Mouse (Mus musculus) hindbrain, embryonic 15.5 days (tissue): ENCODE results near the gene Lca5l. TPM values are rescaled to one million over a fixed set of nuclear protein-coding genes. Genes with fewer than 3 reads are reported as not detected.

Experiments
- ATAC-seq: fragments of 200-750 bp; cut with Nextera tagmentation; 2 replicates; pipeline ENCODE4 v1.8.0; 2017; ENCODE audit warnings: low read depth, moderate number of reproducible peaks, moderate TSS enrichment; ENCODE audit not compliant: low FRiP score
- H3K27ac ChIP-seq: fragments of 300-500 bp; sonication (generic); replicated peaks from 2 replicates; pipeline ENCODE4 v1.5.1; 2015; ENCODE audit warnings: mild to moderate bottlenecking, inconsistent platforms
- H3K27me3 ChIP-seq: fragments of 300-500 bp; sonication (generic); 2 replicates; pipeline ENCODE4 v1.6.1; 2015; ENCODE audit warnings: control low read depth, inconsistent platforms
- H3K36me3 ChIP-seq: fragments of 300-500 bp; sonication (generic); 2 replicates; pipeline ENCODE4 v1.6.1; 2015; ENCODE audit warnings: control low read depth, inconsistent platforms
- H3K4me1 ChIP-seq: fragments of 300-500 bp; sonication (generic); replicated peaks from 2 replicates; pipeline ENCODE4 v1.6.1; 2015; ENCODE audit warnings: control low read depth, inconsistent platforms
- H3K4me2 ChIP-seq: fragments of 300-500 bp; sonication (generic); 2 replicates; pipeline ENCODE4 v1.6.1; 2015; ENCODE audit warnings: moderate library complexity, mild to moderate bottlenecking, inconsistent platforms
- H3K4me3 ChIP-seq: fragments of 300-500 bp; sonication (generic); 2 replicates; pipeline ENCODE4 v1.5.1; 2015; ENCODE audit warnings: mild to moderate bottlenecking, inconsistent platforms
- H3K9ac ChIP-seq: fragments of 300-500 bp; sonication (generic); 2 replicates; pipeline ENCODE4 v1.6.1; 2015; ENCODE audit warnings: inconsistent platforms
- H3K9me3 ChIP-seq: fragments of 300-500 bp; sonication (generic); 2 replicates; pipeline ENCODE4 v1.6.1; 2016; ENCODE audit warnings: control low read depth, inconsistent platforms
- WGBS: fragments of 180-500 bp; shearing (Covaris S2); methylation state at CpG from one replicate; pipeline ENCODE4 v1.1.7; 2015; 5-methylcytosine and 5-hydroxymethylcytosine counted together
- polyA plus RNA-seq: library from polyadenylated mRNA; unstranded; fragments of >200 nt; fragmentation: Nextera tagmentation; extraction: Ambion mirVana; gene quantifications from 2 replicates; pipeline ENCODE4 v1.2.1, GENCODE M21; 2015

Gene Lca5l
- polyA plus RNA-seq, 1 experiment from 2014 or later = 2.4 TPM

GRCm38 (mm10) chr16:96210856-96211255 lies 18.8 kb upstream of the Lca5l start:
- Histone ChIP-seq H3K9ac (no peak overlapping the region), H3K27ac (no peak overlapping the region), H3K4me3 (no peak overlapping the region), H3K9me3 (no peaks in the 10 kb centered on the region), H3K27me3 (no peaks in the 10 kb centered on the region), H3K36me3 (no peaks in the 10 kb centered on the region), H3K4me2 (no peak overlapping the region), H3K4me1 (no peaks in the 10 kb centered on the region)
- 90% methylated on average over 7 of the region's 7 CpGs for WGBS
- ATAC-seq = no peak

DNA sequence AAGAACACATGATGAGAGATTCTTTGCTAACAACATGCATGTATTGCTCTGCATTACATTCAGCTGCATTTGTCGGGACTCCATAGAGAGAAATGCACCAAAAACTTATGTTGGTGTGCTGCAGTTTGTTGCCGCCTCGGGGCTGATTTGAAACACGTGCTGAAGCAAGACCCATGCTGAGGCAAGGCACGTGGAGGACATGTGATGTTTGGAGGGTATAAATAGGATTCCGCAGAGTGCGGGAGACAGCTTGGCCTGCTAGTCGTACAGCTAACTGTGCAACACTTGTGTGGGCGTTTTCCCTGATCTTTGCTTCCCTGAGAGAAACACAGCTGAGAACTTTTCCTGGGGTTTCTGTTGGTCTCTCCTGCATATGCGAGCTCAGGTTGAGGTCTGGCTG lies 17.7 kb upstream of the Lca5l start:
- no peak overlapping the region for H3K27ac ChIP-seq
- H3K4me1 ChIP-seq = no peaks in the 10 kb centered on the region
- WGBS = 78% methylated on average over 10 of the region's 10 CpGs
- no peak overlapping the region for H3K9ac ChIP-seq
- no peak overlapping the region for H3K4me3 ChIP-seq
- no peak overlapping the region for H3K4me2 ChIP-seq
- H3K36me3 ChIP-seq = no peaks in the 10 kb centered on the region
- H3K27me3 ChIP-seq = no peaks in the 10 kb centered on the region
- no peaks in the 10 kb centered on the region for H3K9me3 ChIP-seq
- ATAC-seq = no peak

DNA sequence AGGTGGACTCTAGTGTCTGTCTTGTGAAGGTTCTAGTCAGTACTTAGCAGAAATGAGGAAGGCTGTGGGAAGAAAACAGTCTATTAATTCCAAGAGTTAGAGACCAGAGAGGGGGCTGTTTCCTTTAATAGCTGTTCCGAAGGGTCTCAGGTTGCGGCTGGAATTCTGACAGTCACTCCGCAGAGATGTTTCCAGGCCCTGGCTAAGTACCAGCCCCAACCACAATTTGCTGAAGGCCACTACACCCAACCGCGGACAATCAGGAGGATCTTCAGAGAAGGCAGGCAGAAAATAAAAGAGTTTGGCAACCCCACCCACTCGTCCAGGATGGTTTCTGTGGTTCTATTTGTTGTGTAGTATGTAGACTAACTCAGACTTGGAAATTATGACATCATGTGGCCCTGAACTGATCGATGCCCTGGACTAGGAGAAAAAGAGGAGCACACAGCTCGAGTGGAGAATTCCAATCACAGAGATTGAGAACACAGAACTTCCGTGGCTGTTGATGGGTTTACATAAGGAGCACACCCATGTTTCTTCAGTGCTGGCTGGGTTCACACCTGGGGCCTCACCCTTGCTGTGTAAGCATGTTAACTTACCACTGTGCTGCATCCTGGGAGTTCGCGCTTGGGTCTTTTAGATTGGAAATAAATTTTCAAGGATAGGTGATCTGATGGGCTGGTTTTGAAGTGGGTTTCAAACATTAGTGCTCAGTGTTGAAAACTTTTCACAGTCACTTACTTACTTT lies 9.6 kb upstream of the Lca5l start:
- no peaks in the 10 kb centered on the region for H3K27me3 ChIP-seq
- H3K9me3 ChIP-seq = no peaks in the 10 kb centered on the region
- H3K9ac ChIP-seq = no peak overlapping the region
- H3K36me3 ChIP-seq = no peaks in the 10 kb centered on the region
- no peak overlapping the region for H3K4me2 ChIP-seq
- H3K27ac ChIP-seq = no peak overlapping the region
- WGBS = 86% methylated on average over 11 of the region's 11 CpGs
- ATAC-seq = no peak
- H3K4me1 ChIP-seq = peaks cover 12% of the 10 kb centered on the region; the same call in 1 of the 2 replicates
- H3K4me3 ChIP-seq = no peak overlapping the region

DNA sequence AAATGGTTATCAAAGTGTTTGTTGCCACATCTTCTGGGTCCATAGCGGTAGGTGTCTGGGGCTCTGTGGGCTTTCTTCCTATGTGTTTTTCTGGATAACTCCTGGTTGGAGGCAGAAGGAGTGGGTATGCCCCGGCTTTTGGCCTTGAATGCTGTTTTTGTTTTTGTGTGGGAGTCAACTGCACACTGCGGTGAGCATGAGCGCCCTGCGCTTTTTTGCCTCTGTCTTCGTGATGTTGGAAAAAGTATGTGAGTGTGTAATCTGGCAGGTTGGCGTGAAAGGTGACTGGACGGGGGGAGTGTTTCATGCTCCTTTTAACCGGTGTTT lies 8.6 kb upstream of the Lca5l start:
- Histone ChIP-seq H3K4me3 (peak overlapping the region; percentile 15), H3K9ac (no peak overlapping the region), H3K36me3 (no peaks in the 10 kb centered on the region), H3K9me3 (no peaks in the 10 kb centered on the region), H3K4me2 (peak overlapping the region; percentile 49), H3K27ac (no peak overlapping the region), H3K27me3 (no peaks in the 10 kb centered on the region), H3K4me1 (peaks cover 12% of the 10 kb centered on the region; the same call in 1 of the 2 replicates)
- WGBS = 37% methylated on average over 9 of the region's 9 CpGs
- no peak for ATAC-seq

- H3K4me1 ChIP-seq = peaks cover 12% of the 10 kb centered on the region; the same call in 1 of the 2 replicates
- peak; percentile 48; the same call in 1 of the 2 replicates for ATAC-seq
- 12% methylated on average over 20 of the region's 20 CpGs for WGBS
- H3K4me2 ChIP-seq = peak within 1 kb of the TSS; percentile 49
- H3K36me3 ChIP-seq = no peaks in the 10 kb centered on the region
- H3K9me3 ChIP-seq = no peaks in the 10 kb centered on the region
- no peak within 1 kb of the TSS for H3K9ac ChIP-seq
- peak within 1 kb of the TSS; percentile 15 for H3K4me3 ChIP-seq
- H3K27me3 ChIP-seq = no peaks in the 10 kb centered on the region
- H3K27ac ChIP-seq = 0 out of 2 replicates have a peak within 1 kb of the TSS, but pooled peaks have one; percentile 16
These were observed 8.0 kb upstream of the Lca5l start, which contains the start of gene Sh3bgr for GRCm38 (mm10) chr16:96199913-96200701. Gene Sh3bgr (plus strand): TSS chr16:96200450.

GRCm38 (mm10) chr16:96187619-96188018 lies 4.5 kb downstream of the Lca5l start:
- no peak overlapping the region for H3K27ac ChIP-seq
- H3K9me3 ChIP-seq = no peaks in the 10 kb centered on the region
- H3K4me1 ChIP-seq = peaks cover 10% of the 10 kb centered on the region
- ATAC-seq = no peak
- no peak overlapping the region for H3K4me3 ChIP-seq
- no peaks in the 10 kb centered on the region for H3K36me3 ChIP-seq
- no peaks in the 10 kb centered on the region for H3K27me3 ChIP-seq
- H3K4me2 ChIP-seq = no peak overlapping the region
- WGBS = 83% methylated on average over 5 of the region's 5 CpGs
- no peak overlapping the region for H3K9ac ChIP-seq

GRCm38 (mm10) chr16:96179156-96179555 lies 12.9 kb downstream of the Lca5l start:
- H3K4me2 ChIP-seq = no peak overlapping the region
- no peak for ATAC-seq

DNA sequence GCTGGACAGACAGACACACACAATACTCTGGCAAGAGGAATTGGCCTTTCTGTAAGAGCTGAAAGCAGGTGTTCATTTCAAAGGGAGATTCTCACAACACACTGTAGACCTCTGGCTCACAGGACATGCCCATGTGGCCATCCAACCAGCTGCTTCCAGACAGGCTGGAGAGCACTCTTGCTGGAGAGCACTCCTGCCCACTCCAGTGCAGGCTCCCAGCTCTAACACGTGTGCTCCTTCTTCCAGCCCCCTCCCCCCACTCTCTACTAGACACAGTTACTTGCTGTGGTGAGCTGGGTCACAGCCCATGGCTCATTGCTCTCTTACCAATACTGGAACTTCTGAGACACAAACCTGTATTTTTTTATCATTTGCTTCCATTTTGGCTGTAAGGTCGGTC lies 16.7 kb downstream of the Lca5l start:
- H3K9me3 ChIP-seq = no peaks in the 10 kb centered on the region
- no peak overlapping the region for H3K4me2 ChIP-seq
- no peaks in the 10 kb centered on the region for H3K27me3 ChIP-seq
- WGBS = 39% methylated on average over 2 of the region's 2 CpGs
- H3K4me1 ChIP-seq = no peaks in the 10 kb centered on the region
- no peak overlapping the region for H3K4me3 ChIP-seq
- H3K36me3 ChIP-seq = no peaks in the 10 kb centered on the region
- no peak overlapping the region for H3K27ac ChIP-seq
- no peak overlapping the region for H3K9ac ChIP-seq
- 0 out of 2 replicates have a peak, but pooled peaks have one; percentile 30 for ATAC-seq

More at GRCm38 (mm10) chr16:96179156-96179555, 12.9 kb downstream of the Lca5l start:
- Histone ChIP-seq H3K36me3 (no peaks in the 10 kb centered on the region), H3K27me3 (no peaks in the 10 kb centered on the region), H3K4me3 (no peak overlapping the region), H3K9ac (no peak overlapping the region), H3K27ac (no peak overlapping the region), H3K4me1 (no peaks in the 10 kb centered on the region), H3K9me3 (no peaks in the 10 kb centered on the region)

DNA sequence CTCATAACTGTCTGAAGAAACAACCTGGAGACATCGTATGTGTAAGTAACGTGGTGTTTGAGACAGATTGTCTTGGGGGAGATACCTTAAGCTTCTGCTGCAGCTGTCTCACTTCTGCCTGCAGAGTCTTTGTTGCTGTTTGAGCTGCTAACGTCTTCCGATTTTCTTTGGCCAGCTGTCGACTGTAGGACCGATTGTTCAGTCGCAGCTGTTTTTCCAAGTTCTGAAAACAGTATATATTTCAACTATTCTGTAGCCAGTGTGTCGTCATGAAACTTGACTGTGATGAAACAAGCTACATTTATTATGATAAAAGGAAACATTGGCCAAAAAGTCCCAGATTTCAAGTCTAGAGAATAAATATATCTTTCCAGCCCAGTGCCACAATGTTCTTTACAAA lies 18.4 kb downstream of the Lca5l start:
- no peak overlapping the region for H3K27ac ChIP-seq
- no peak overlapping the region for H3K4me3 ChIP-seq
- H3K9me3 ChIP-seq = no peaks in the 10 kb centered on the region
- H3K4me2 ChIP-seq = no peak overlapping the region
- no peaks in the 10 kb centered on the region for H3K27me3 ChIP-seq
- 75% methylated on average over 8 of the region's 8 CpGs for WGBS
- no peak for ATAC-seq
- no peaks in the 10 kb centered on the region for H3K36me3 ChIP-seq
- H3K9ac ChIP-seq = no peak overlapping the region
- no peaks in the 10 kb centered on the region for H3K4me1 ChIP-seq

DNA sequence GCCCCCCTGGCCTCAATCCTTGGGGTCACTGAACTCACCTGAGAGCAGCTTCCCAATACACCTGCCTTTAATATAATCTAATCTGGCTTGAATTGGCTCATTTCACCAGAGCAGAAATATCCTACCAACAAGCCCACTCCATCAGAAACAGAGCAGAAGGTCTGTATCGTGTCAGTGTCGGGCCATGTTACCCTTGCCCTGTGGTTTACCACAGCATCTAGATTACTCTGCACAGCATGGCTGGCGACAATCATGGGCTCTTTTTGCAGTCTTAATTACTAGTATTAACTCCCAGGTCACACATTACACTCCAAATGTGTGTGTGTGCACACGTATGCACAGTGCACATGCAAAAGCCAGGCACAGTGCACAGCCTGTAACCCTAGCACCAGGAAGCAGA lies 23.2 kb downstream of the Lca5l start:
- Histone ChIP-seq H3K36me3 (0 out of 2 replicates have a peak, but pooled peaks cover 4% of the 10 kb centered on the region), H3K4me2 (no peak overlapping the region), H3K27ac (no peak overlapping the region), H3K4me3 (no peak overlapping the region), H3K4me1 (no peaks in the 10 kb centered on the region), H3K9me3 (no peaks in the 10 kb centered on the region), H3K27me3 (no peaks in the 10 kb centered on the region), H3K9ac (no peak overlapping the region)
- WGBS = 89% methylated on average over 4 of the region's 4 CpGs
- ATAC-seq = no peak

DNA sequence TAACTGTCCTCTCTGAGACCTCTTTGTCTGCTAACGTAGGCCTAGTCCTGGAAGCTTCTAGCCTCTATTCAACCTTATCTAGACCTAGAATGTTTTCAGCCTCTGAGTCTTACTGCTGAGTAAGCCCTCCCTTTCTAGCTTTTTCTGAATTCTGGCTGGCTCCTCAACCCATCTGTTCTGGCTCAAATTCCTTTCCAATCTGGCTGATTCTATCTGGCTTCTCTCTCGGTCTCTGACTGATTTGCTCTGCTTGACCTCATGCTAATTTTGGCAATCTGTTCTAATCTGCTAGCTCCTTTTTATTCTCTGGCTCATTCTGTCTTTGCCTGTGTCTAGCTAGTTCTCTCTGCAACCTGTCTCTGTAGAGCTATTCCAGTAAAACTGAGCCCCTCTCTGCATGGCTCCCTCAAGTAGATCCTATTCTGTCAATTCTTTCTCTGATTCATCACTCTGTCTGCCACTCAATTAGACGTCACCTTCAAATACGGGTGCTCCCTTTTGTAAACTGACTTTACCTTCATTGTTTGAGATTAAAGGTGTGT lies 26.3 kb downstream of the Lca5l start:
- no peak overlapping the region for H3K4me2 ChIP-seq
- WGBS = 72% methylated on average over 4 of the region's 4 CpGs
- no peaks in the 10 kb centered on the region for H3K9me3 ChIP-seq
- H3K27ac ChIP-seq = no peak overlapping the region
- no peak overlapping the region for H3K9ac ChIP-seq
- H3K27me3 ChIP-seq = no peaks in the 10 kb centered on the region
- H3K4me1 ChIP-seq = no peaks in the 10 kb centered on the region
- H3K36me3 ChIP-seq = 0 out of 2 replicates have a peak, but pooled peaks cover 4% of the 10 kb centered on the region
- no peak overlapping the region for H3K4me3 ChIP-seq
- no peak for ATAC-seq

DNA sequence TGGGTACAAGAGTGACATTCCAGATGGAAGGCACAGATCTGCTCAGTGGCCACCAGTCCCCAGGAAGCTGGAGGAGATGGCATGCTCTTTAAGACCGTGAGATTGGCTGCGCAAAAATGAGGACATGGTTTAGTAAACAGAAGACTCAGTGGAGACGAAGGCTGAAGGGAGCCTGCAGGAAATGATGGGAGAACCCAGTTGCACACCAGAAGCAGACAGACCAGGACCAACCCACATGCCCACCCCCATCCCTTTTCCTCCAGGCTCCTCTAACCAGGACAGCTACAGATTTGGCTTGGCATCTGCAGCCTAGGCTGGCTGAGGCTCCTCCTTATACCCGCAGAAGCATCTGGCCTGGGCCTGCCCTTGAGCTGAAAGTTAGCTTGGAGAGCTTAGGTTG lies 30.7 kb downstream of the Lca5l start:
- peaks cover 16% of the 10 kb centered on the region for H3K4me1 ChIP-seq
- WGBS = 85% methylated on average over 4 of the region's 4 CpGs
- no peak overlapping the region for H3K4me3 ChIP-seq
- H3K4me2 ChIP-seq = no peak overlapping the region
- no peaks in the 10 kb centered on the region for H3K27me3 ChIP-seq
- no peaks in the 10 kb centered on the region for H3K36me3 ChIP-seq
- H3K27ac ChIP-seq = no peak overlapping the region
- no peak overlapping the region for H3K9ac ChIP-seq
- no peaks in the 10 kb centered on the region for H3K9me3 ChIP-seq
- no peak for ATAC-seq
